In the genomic region with DNA sequence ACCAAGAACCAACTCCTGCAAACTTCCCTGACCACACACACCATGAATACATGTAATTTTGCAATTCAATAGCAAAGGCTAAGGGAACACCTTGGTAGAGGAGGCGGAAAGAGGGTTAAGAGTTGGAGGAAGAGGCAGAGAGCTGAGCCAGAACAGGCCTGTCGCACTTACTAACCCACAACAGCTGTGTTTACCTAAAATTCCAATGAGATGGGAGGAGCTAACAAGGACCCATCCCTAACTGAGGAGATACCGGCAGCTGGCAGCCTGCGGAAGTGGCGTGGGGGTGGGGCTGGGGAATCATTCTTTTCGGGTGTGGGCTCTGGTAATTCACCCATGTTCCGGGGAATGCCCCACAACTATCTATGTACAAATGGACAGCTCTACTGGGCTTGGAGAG, we compare ENCODE assay signal across 9 mouse cellular contexts. TPM values are rescaled to one million over a fixed set of nuclear protein-coding genes. Genes with fewer than 3 reads are reported as not detected.
DNase-seq lines count a peak whose midpoint lies in the region; ATAC-seq lines count a peak whose summit lies in the region.
"Had no signal": no experiment of that assay in that cellular context is flagged by ENCODE, and none has a peak within 500 bp of the region (broad histone marks: within the 10 kb centered on the region; RNA-seq: fewer than 3 reads in every experiment).

No protein-coding gene starts in this region.

- no peaks in the 10 kb centered on the region for H3K36me3 ChIP-seq in heart, embryonic 16.5 days (ENCODE audit: control insufficient read depth, insufficient read depth)
- H3K36me3 ChIP-seq in forebrain, embryonic 16.5 days (ENCODE audit: control insufficient read depth, insufficient read depth) = no peaks in the 10 kb centered on the region
- no peaks in the 10 kb centered on the region for H3K36me3 ChIP-seq in lung, embryonic 16.5 days (ENCODE audit: control insufficient read depth, insufficient read depth, low read length)
- peaks cover 4% of the 10 kb centered on the region; the same call in 1 of the 2 replicates for H3K36me3 ChIP-seq in neural tube, embryonic 15.5 days

- no peaks in the 10 kb centered on the region for H3K9me3 ChIP-seq in heart, embryonic 16.5 days (replicated peaks; ENCODE audit: control insufficient read depth, low read length)
- H3K9me3 ChIP-seq in forebrain, embryonic 16.5 days (ENCODE audit: control insufficient read depth, low read length) = no peaks in the 10 kb centered on the region
- no peaks in the 10 kb centered on the region for H3K9me3 ChIP-seq in lung, embryonic 16.5 days (ENCODE audit: control insufficient read depth, low read length)
- H3K9me3 ChIP-seq in neural tube, embryonic 15.5 days (replicated peaks) = no peaks in the 10 kb centered on the region

- H3K4me3 ChIP-seq in heart, embryonic 16.5 days (ENCODE audit: low read length) = no peak overlapping the region
- no peak overlapping the region for H3K4me3 ChIP-seq in forebrain, embryonic 16.5 days (replicated peaks; ENCODE audit: low read length)
- H3K4me3 ChIP-seq in lung, embryonic 16.5 days (ENCODE audit: low read length) = no peak overlapping the region
- H3K4me3 ChIP-seq in neural tube, embryonic 15.5 days (replicated peaks) = no peak overlapping the region

- H3K27ac ChIP-seq in heart, embryonic 16.5 days (ENCODE audit: low read length) = no peak overlapping the region
- no peak overlapping the region for H3K27ac ChIP-seq in forebrain, embryonic 16.5 days (ENCODE audit: low read length)
- H3K27ac ChIP-seq in lung, embryonic 16.5 days (ENCODE audit: low read length) = no peak overlapping the region
- H3K27ac ChIP-seq in neural tube, embryonic 15.5 days (replicated peaks) = no peak overlapping the region

- 23% methylated on average over 7 of the region's 7 CpGs for WGBS in heart, embryonic 16.5 days
- 46% methylated on average over 7 of the region's 7 CpGs for WGBS in forebrain, embryonic 16.5 days
- WGBS in lung, embryonic 16.5 days = 10% methylated on average over 7 of the region's 7 CpGs
- WGBS in neural tube, embryonic 15.5 days = 29% methylated on average over 7 of the region's 7 CpGs

- peaks cover 4% of the 10 kb centered on the region; the same call in 1 of the 2 replicates for H3K4me1 ChIP-seq in heart, embryonic 16.5 days (ENCODE audit: control insufficient read depth, insufficient read depth, low read length)
- H3K4me1 ChIP-seq in forebrain, embryonic 16.5 days (replicated peaks; ENCODE audit: control insufficient read depth, insufficient read depth, low read length) = 0 out of 2 replicates have a peak, but pooled peaks cover 3% of the 10 kb centered on the region
- H3K4me1 ChIP-seq in lung, embryonic 16.5 days (replicated peaks; ENCODE audit: control insufficient read depth, insufficient read depth, low read length) = peaks cover 11% of the 10 kb centered on the region
- 0 out of 2 replicates have a peak, but pooled peaks cover 2% of the 10 kb centered on the region for H3K4me1 ChIP-seq in neural tube, embryonic 15.5 days

- peak overlapping the region; percentile 19; the same call in 1 of the 2 replicates for H3K4me2 ChIP-seq in heart, embryonic 16.5 days (ENCODE audit: low read depth, low read length)
- H3K4me2 ChIP-seq in forebrain, embryonic 16.5 days (ENCODE audit: low read length) = no peak overlapping the region
- peak overlapping the region; percentile 38 for H3K4me2 ChIP-seq in lung, embryonic 16.5 days (ENCODE audit: low read depth, low read length)
- H3K4me2 ChIP-seq in neural tube, embryonic 15.5 days = no peak overlapping the region

- ATAC-seq in heart, embryonic 16.5 days (replicated peaks; ENCODE audit: extremely low read depth, insufficient read depth, low FRiP score) = 0 out of 2 replicates have a peak, but pooled peaks have one; percentile 14
- ATAC-seq in forebrain, embryonic 16.5 days = peak; percentile 51; the same call in 1 of the 2 replicates
- peak; percentile 80 for ATAC-seq in lung, embryonic 16.5 days (ENCODE audit: low read depth)
- no peak for ATAC-seq in neural tube, embryonic 15.5 days (ENCODE audit: low FRiP score)

- no peak for DNase-seq in heart, adult 9 months (ENCODE audit: low spot score in 2 of 2)
- peak; percentile 9 for DNase-seq in NIH3T3 (ENCODE audit: low read depth)
- no peak for DNase-seq in right cerebral cortex, postnatal 25 days
- DNase-seq in right cerebral cortex, adult 18-20 months = no peak
- DNase-seq: left cerebral cortex, postnatal 4 days had no signal

- H3K9ac ChIP-seq in heart, embryonic 16.5 days (ENCODE audit: low read length) = no peak overlapping the region
- H3K9ac ChIP-seq in forebrain, embryonic 16.5 days (replicated peaks; ENCODE audit: low read depth, low read length) = no peak overlapping the region
- no peak overlapping the region for H3K9ac ChIP-seq in lung, embryonic 16.5 days (ENCODE audit: low read length)
- H3K9ac ChIP-seq in neural tube, embryonic 15.5 days (replicated peaks) = no peak overlapping the region

- no peaks in the 10 kb centered on the region for H3K27me3 ChIP-seq in heart, embryonic 16.5 days (ENCODE audit: control insufficient read depth, insufficient read depth, low read length)
- no peaks in the 10 kb centered on the region for H3K27me3 ChIP-seq in forebrain, embryonic 16.5 days (replicated peaks; ENCODE audit: control insufficient read depth, insufficient read depth, low read length)
- no peaks in the 10 kb centered on the region for H3K27me3 ChIP-seq in lung, embryonic 16.5 days (ENCODE audit: control insufficient read depth, insufficient read depth, low read depth, low read length)
- no peaks in the 10 kb centered on the region for H3K27me3 ChIP-seq in neural tube, embryonic 15.5 days (replicated peaks)

RNA-seq across cellular contexts. Expression of gene Cfap300, which starts 7.1 kb away (rescaled TPM):
- polyA plus RNA-seq in heart, embryonic 16.5 days (2015; fragmentation: Nextera tagmentation; extraction: Ambion mirVana) = 5.5 and 6.0 TPM in 2 replicates
- polyA plus RNA-seq in forebrain, embryonic 16.5 days (2015; fragmentation: Nextera tagmentation; extraction: Ambion mirVana) = 15.7 and 15.9 TPM in 2 replicates
- polyA plus RNA-seq in lung, embryonic 16.5 days (2015; fragmentation: Nextera tagmentation; extraction: Ambion mirVana) = 14.4 and 15.7 TPM in 2 replicates
- polyA plus RNA-seq in neural tube, embryonic 15.5 days (2015; fragmentation: Nextera tagmentation; extraction: Ambion mirVana) = 13.9 and 14.6 TPM in 2 replicates

RNA-seq across cellular contexts. Expression of gene Yap1, which starts 31.1 kb away (rescaled TPM):
- 21.6 and 21.8 TPM in 2 replicates for polyA plus RNA-seq in heart, embryonic 16.5 days (2015; fragmentation: Nextera tagmentation; extraction: Ambion mirVana)
- 7.7 and 8.0 TPM in 2 replicates for polyA plus RNA-seq in forebrain, embryonic 16.5 days (2015; fragmentation: Nextera tagmentation; extraction: Ambion mirVana)
- polyA plus RNA-seq in lung, embryonic 16.5 days (2015; fragmentation: Nextera tagmentation; extraction: Ambion mirVana) = 28.5 and 30.3 TPM in 2 replicates
- 6.8 and 12.1 TPM in 2 replicates for polyA plus RNA-seq in neural tube, embryonic 15.5 days (2015; fragmentation: Nextera tagmentation; extraction: Ambion mirVana)

Comparison
In these comparisons a context has a peak if more than half of its experiments do, and no peak if none do; other contexts are left out.
1. H3K4me2 ChIP-seq: peak in heart, embryonic 16.5 days (single experiment) and lung, embryonic 16.5 days (single experiment); none in forebrain, embryonic 16.5 days (single experiment) and neural tube, embryonic 15.5 days (single experiment).